Mouse (Mus musculus) liver, embryonic 14.5 days (tissue): ENCODE measurements around the gene Dtnbp1. TPM values are rescaled to one million over a fixed set of nuclear protein-coding genes. Genes with fewer than 3 reads are reported as not detected.

Experiments
- ATAC-seq: fragments of 200-750 bp; cut with Nextera tagmentation; 2 replicates; pipeline ENCODE4 v1.8.0; 2017; ENCODE audit warnings: moderate number of reproducible peaks, mild to moderate bottlenecking, moderate library complexity; ENCODE audit not compliant: insufficient read depth
- DNase-seq, 3 experiments: peaks; one replicate each; pipeline ENCODE4 v3.0.0-alpha.2; 2012 to 2013; ENCODE audit warnings: low read depth in 3 of 3, low spot score in 3 of 3
- H3K27ac ChIP-seq: fragments of 300-500 bp; sonication (generic); 2 replicates; pipeline ENCODE4 v1.5.1; 2014; ENCODE audit warnings: moderate library complexity, mild to moderate bottlenecking, control low read depth, inconsistent platforms
- H3K27me3 ChIP-seq: fragments of 300-500 bp; sonication (generic); 2 replicates; pipeline ENCODE4 v1.6.1; 2014; ENCODE audit warnings: mild to moderate bottlenecking, low read length, moderate library complexity; ENCODE audit not compliant: control insufficient read depth, insufficient read depth
- H3K36me3 ChIP-seq: fragments of 300-500 bp; sonication (generic); replicated peaks from 2 replicates; pipeline ENCODE4 v1.6.1; 2014; ENCODE audit warnings: low read depth; ENCODE audit not compliant: control insufficient read depth, insufficient read depth
- H3K4me1 ChIP-seq, 2 experiments: fragments of 200-500 bp in 1 of 2; fragments of 300-500 bp in 1 of 2; sonication (generic) in 1 of 2; replicated peaks; 2 replicates each; pipeline ENCODE4 v1.6.1; 2012 to 2014; ENCODE audit warnings: antibody characterized with exemption in 1 of 2, inconsistent platforms in 1 of 2, low read length in 1 of 2; ENCODE audit not compliant: control insufficient read depth in 2 of 2, insufficient read depth in 2 of 2
- H3K4me2 ChIP-seq: fragments of 300-500 bp; sonication (generic); 2 replicates; pipeline ENCODE4 v1.6.1; 2014; ENCODE audit warnings: low read depth, mild to moderate bottlenecking, control low read depth, moderate library complexity
- H3K4me3 ChIP-seq, 2 experiments: fragments of 200-500 bp in 1 of 2; fragments of 300-500 bp in 1 of 2; sonication (generic) in 1 of 2; 2 replicates each; pipeline ENCODE4 v1.5.1; 2012 to 2014; ENCODE audit warnings: low read depth in 2 of 2, low read length in 2 of 2, mild to moderate bottlenecking in 2 of 2, control low read depth in 1 of 2, inconsistent platforms in 1 of 2, moderate library complexity in 1 of 2; ENCODE audit not compliant: insufficient read depth in 1 of 2
- H3K9ac ChIP-seq: fragments of 300-500 bp; sonication (generic); replicated peaks from 2 replicates; pipeline ENCODE4 v1.6.1; 2014; ENCODE audit warnings: mild to moderate bottlenecking, control low read depth, moderate library complexity
- H3K9me3 ChIP-seq: fragments of 300-500 bp; sonication (generic); 2 replicates; pipeline ENCODE4 v1.6.1; 2016; ENCODE audit warnings: low read length, mixed read lengths; ENCODE audit not compliant: control insufficient read depth
- CTCF ChIP-seq: IDR thresholded peaks from 2 replicates; pipeline ENCODE4 v1.5.1; 2016; ENCODE audit warnings: antibody characterized with exemption, low read depth, control low read depth
- EP300 ChIP-seq: IDR thresholded peaks from 2 replicates; pipeline ENCODE4 v1.6.1; 2016; ENCODE audit warnings: antibody characterized with exemption, low read depth
- WGBS: fragments of 180-500 bp; shearing (Covaris S2); extraction: QIAGEN DNeasy Blood & Tissue Kit; methylation state at CpG from one replicate; pipeline ENCODE4 v1.1.7; 2014; ENCODE audit not compliant: insufficient replicate concordance; 5-methylcytosine and 5-hydroxymethylcytosine counted together
- polyA plus RNA-seq, 2 experiments: library from polyadenylated mRNA; depleted of rRNA in 1 of 2; stranded (reverse) in 1 of 2; unstranded in 1 of 2; fragments of >200 nt; fragmentation: Nextera tagmentation in 1 of 2; extraction: Ambion mirVana in 1 of 2; gene quantifications; 2 replicates each; pipeline versions ENCODE4 v1.2.1 to v1.2.3; 2012 to 2014

Dtnbp1 gene
- polyA plus RNA-seq, 2 experiments = 18.9 to 25.0 TPM

DNA sequence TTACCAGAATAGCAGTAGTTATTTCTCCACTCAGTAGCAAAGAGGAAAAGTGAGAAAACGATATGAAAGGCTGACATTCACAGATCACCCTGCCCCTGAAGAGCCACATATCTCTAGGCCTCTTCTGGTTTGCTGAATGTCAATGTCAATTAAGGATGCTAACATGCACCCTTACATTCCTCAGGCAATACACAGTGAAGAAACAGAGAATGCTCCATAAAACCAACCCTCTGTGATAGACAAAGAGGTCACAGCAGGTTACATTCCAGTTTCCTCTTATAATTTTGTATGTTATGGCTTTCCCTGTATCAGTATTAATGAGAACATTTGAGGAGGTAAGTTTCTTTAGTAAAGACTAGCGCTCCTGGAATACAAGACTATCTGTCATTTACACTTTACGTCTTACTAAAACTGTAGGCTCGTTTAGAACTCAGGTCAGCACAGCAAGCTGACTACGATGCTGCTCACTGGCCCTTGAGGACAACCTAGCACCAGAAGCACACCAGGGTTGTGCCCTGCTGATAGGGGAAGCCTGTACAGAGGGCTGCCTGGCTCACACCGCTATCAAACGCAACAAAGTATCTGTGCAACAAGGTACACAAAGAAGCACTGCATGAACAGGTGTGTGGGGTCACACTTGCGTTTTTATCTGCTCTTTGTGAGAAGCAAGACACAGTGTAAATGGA lies 48.3 kb downstream of the Dtnbp1 start:
- DNase-seq (no peak), ATAC-seq (no peak)
- WGBS = 66% methylated on average over 8 of the region's 8 CpGs
- Histone ChIP-seq H3K4me2 (no peak overlapping the region), H3K9ac (no peak overlapping the region), H3K4me1 (peaks cover 0 to 8% of the 10 kb centered on the region in 2 experiments; a peak in 3 of 4 replicates), H3K36me3 (no peaks in the 10 kb centered on the region), H3K4me3 (no peak overlapping the region), H3K9me3 (no peaks in the 10 kb centered on the region), H3K27me3 (no peaks in the 10 kb centered on the region), H3K27ac (no peak overlapping the region)
- TF ChIP-seq CTCF = no peak
- no peak for TF ChIP-seq EP300

DNA sequence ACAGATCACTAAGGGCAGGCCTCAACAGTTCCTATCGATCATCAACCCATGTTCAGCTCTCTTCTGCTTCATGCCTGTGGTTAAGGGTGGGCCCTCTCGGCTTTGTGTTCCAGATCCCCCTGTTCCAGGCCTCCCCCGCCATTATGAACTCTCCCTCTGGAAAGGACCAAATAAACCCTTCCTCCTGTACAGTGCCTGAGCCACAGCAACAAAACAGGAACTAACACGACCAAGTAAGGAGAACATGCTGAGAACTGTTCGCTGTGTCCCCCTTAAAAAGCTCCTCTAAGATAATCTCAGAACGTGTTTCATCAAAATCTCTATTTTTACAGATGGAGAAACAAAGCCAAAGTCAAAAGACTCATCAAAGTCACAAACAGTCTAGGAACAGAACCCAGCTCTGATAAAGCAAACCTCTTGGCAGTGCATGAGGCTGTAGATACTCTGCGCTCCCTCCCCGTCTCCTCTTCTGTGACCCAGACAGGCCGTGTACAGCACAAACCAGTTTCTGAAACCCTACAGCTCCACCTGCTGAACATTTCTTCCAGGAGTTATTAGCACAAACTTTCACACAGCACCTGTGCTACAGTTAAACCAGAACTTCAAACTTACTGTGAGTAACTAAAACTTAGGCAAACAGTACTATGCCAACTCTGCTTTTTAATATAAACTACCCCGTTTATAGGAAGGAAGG lies 49.4 kb downstream of the Dtnbp1 start:
- Histone ChIP-seq H3K9ac (no peak overlapping the region), H3K4me2 (no peak overlapping the region), H3K27ac (no peak overlapping the region), H3K36me3 (no peaks in the 10 kb centered on the region), H3K4me1 (peaks cover 0 to 8% of the 10 kb centered on the region in 2 experiments; a peak in 3 of 4 replicates), H3K27me3 (no peaks in the 10 kb centered on the region), H3K9me3 (no peaks in the 10 kb centered on the region), H3K4me3 (no peak overlapping the region)
- 24% methylated on average over 10 of the region's 10 CpGs for WGBS
- no peak for TF ChIP-seq EP300
- peak; percentile 35; the same call in 1 of the 2 replicates for TF ChIP-seq CTCF
- DNase-seq = peak in 1 of 3 experiments; percentile 11
- no peak for ATAC-seq

DNA sequence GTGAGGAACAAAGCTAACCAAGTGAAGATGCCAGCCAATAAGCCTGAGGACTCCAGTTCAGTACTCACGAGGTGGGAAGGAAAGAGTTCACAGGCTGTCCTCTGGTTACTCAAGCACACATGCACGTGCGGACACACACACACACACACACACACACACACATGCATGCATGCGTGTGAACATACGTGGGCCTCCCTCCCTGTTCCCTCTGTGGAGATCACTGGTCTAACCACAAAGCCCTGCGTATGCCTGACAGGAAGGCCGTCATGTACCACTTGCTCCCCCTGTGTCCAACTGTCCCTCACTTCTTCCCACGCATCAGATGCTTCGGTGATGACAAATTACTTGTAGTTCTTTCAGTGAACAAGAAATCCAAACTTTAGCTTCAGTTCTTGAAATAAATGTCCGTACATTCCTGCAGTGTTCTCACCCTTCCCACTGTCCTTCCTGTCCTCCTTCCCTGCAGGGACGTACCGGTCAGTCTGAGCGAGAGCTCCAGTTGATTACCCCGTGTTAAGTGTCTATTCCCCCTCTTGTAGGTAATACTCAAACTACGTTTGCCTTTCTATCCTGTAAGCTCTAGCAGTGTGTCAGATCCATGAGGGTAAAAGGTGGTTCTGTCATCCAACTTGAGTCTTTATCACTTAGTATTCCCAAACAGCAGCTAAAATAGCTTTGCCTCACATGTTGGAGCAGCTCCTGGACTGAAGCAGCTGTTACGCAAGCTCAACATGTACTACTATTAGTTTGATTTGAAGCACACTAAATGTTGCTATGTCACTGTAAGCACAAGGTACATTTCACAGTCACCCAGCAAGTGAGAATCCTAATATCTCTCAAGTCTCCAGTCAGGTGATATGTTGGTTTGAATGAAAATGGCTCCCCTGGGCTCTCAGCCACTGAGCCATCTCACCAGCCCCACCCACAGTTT lies 53.4 kb downstream of the Dtnbp1 start:
- no peak overlapping the region for H3K4me3 ChIP-seq
- peaks cover 0 to 6% of the 10 kb centered on the region in 2 experiments; a peak in 3 of 4 replicates for H3K4me1 ChIP-seq
- no peak for TF ChIP-seq EP300
- no peak for TF ChIP-seq CTCF
- DNase-seq (no peak), ATAC-seq (no peak)
- H3K9me3 ChIP-seq = no peaks in the 10 kb centered on the region
- 75% methylated on average over 16 of the region's 16 CpGs for WGBS
- H3K4me2 ChIP-seq = no peak overlapping the region
- no peaks in the 10 kb centered on the region for H3K36me3 ChIP-seq
- no peak overlapping the region for H3K9ac ChIP-seq
- no peaks in the 10 kb centered on the region for H3K27me3 ChIP-seq
- no peak overlapping the region for H3K27ac ChIP-seq

DNA sequence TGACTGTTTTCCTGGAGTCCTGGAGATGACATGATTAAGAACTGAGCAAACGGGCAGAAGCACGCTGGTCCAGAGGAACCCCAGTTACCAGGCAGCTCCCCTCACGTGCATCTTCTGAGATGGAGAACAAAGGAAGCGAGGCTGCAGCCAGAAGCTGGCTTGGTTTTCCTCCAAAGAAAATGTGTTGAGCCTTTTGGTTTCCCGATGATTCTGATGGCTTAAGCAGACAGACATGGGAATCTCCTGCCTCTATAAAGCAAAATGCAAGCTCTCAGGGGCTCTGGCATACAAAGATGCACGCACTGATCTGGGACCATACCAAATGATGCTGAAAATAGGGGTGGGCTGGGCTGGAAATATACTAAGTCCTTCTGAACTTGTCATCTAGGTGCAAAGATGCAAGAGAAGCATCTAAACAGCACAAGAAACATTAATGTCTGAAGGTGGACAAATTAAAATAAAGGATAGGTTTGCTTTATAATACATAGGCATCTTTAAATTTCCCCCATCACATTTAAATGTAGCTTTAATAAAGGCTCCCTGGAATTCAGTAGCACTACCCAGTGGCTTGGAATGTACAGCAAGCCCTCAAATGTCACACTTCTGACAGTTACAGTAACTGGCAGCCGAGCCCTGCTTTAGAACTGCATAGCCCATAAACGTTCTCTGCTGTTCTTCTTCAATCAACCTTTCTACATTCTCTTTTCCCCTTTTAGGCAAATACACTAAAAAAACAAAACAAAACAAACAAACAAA lies 54.9 kb downstream of the Dtnbp1 start:
- Histone ChIP-seq H3K4me3 (no peak overlapping the region), H3K4me1 (peaks cover 0 to 4% of the 10 kb centered on the region in 2 experiments; a peak in 2 of 4 replicates), H3K9ac (no peak overlapping the region), H3K9me3 (no peaks in the 10 kb centered on the region), H3K36me3 (no peaks in the 10 kb centered on the region), H3K27me3 (no peaks in the 10 kb centered on the region), H3K4me2 (no peak overlapping the region), H3K27ac (no peak overlapping the region)
- TF ChIP-seq EP300 (no peak), CTCF (no peak)
- DNase-seq (no peak), ATAC-seq (no peak)
- WGBS = 66% methylated on average over 8 of the region's 8 CpGs
